ENCODE assay signal across 21 mouse cellular contexts in genomic region chr2:106958916-106959315, GRCm38 (mm10). TPM values are rescaled to one million over a fixed set of nuclear protein-coding genes. Genes with fewer than 3 reads are reported as not detected.
DNase-seq lines count a peak whose midpoint lies in the region; ATAC-seq lines count a peak whose summit lies in the region.
"Had no signal": no experiment of that assay in that cellular context is flagged by ENCODE, and none has a peak within 500 bp of the region (broad histone marks: within the 10 kb centered on the region; RNA-seq: fewer than 3 reads in every experiment).

No protein-coding gene starts in this region.

- no peak overlapping the region for H3K4me2 ChIP-seq in kidney, embryonic 15.5 days
- H3K4me2 ChIP-seq: heart, embryonic 11.5 days; heart, embryonic 15.5 days; hindbrain, embryonic 15.5 days had no signal

- 0 out of 2 replicates have a peak, but pooled peaks cover under 1% of the 10 kb centered on the region for H3K27me3 ChIP-seq in kidney, embryonic 15.5 days
- H3K27me3 ChIP-seq: heart, embryonic 15.5 days had no signal

- H3K4me1 ChIP-seq in kidney, embryonic 15.5 days, result peaks cover 18% of the 10 kb centered on the region
- H3K4me1 ChIP-seq: heart, embryonic 15.5 days had no signal

- intact Hi-C loops in heart, postnatal 36 days (cut with DNase I), result loop anchor here (5.0 to 10.0 kb wide), 2 partner anchors 267 to 304 kb away; partner anchors contain the start of gene Mpped2
- intact Hi-C loops in gastrocnemius, postnatal 14 days (cut with DNase I; ENCODE audit: low total_unique reads), result no loop called here
- intact Hi-C loops in heart, postnatal 14 days (cut with DNase I), result loop anchor here (10.0 kb wide), 2 partner anchors 164 to 264 kb away; partner anchors contain the start of gene Mpped2

- H3K4me3 ChIP-seq in kidney, embryonic 15.5 days (replicated peaks), result no peak overlapping the region
- H3K4me3 ChIP-seq: forebrain, embryonic 10.5 days; heart, adult 2 months; heart, embryonic 15.5 days; hindbrain, embryonic 15.5 days had no signal

- H3K27ac ChIP-seq in kidney, embryonic 15.5 days, result no peak overlapping the region
- H3K27ac ChIP-seq: forebrain, embryonic 10.5 days; heart, adult 2 months; heart, embryonic 15.5 days; hindbrain, embryonic 15.5 days had no signal

- peak; percentile 49 for DNase-seq in heart, adult 11 months
- DNase-seq in heart, postnatal 36 days, result no peak
- DNase-seq in fat pad, adult 2 months (ENCODE audit: extremely low read depth, low read depth, low spot score), result peak; percentile 7
- peak; percentile 56 for DNase-seq in kidney, postnatal 14 days
- no peak for DNase-seq in gastrocnemius, postnatal 14 days
- DNase-seq in heart, postnatal 14 days, result no peak
- DNase-seq: adrenal gland, postnatal 10 days; B cell, adult 2 months; cerebellum, adult 11 months; cerebellum, adult 8-10 months; cerebellum, postnatal 25 days; heart, adult 2 months had no signal

- peaks cover 18% of the 10 kb centered on the region for H3K36me3 ChIP-seq in kidney, embryonic 15.5 days

- 55% methylated on average over 6 of the region's 6 CpGs for WGBS in kidney, embryonic 15.5 days

- H3K9ac ChIP-seq in kidney, embryonic 15.5 days, result no peak overlapping the region
- H3K9ac ChIP-seq: heart, embryonic 15.5 days; hindbrain, embryonic 15.5 days had no signal

- peak; percentile 40; the same call in 1 of the 2 replicates for ATAC-seq in kidney, embryonic 15.5 days (replicated peaks; ENCODE audit: low FRiP score)
- ATAC-seq in monocyte, adult 5-6 weeks (replicated peaks; ENCODE audit: insufficient number of reproducible peaks, low FRiP score, low TSS enrichment, poor library complexity, severe bottlenecking), result no peak
- ATAC-seq: CD4-positive, CD25-positive, alpha-beta regulatory T cell, adult 4 months; forebrain, embryonic 14.5 days had no signal

- H3K9me3 ChIP-seq in kidney, embryonic 15.5 days (replicated peaks), result no peaks in the 10 kb centered on the region
- H3K9me3 ChIP-seq: forebrain, embryonic 10.5 days; G1E; heart, embryonic 15.5 days; hindbrain, embryonic 15.5 days had no signal

RNA-seq across cellular contexts. Expression of gene Arl14ep, which starts 15.3 kb away (rescaled TPM):
- total RNA-seq in heart, postnatal 36 days (2021), result 10 to 100 TPM in 1 of 2 experiments, 1 to 10 TPM in 1; 9.7 to 11.9 TPM
- polyA plus RNA-seq in kidney, embryonic 15.5 days (2015; fragmentation: Nextera tagmentation; extraction: Ambion mirVana), result 49.9 TPM in 2 replicates
- 25.8 to 28.6 TPM (median 27.7 TPM) in 3 replicates for total RNA-seq in monocyte, adult 5-6 weeks (2017)
- 1 to 10 TPM; 7.1 to 8.2 TPM for total RNA-seq in gastrocnemius, postnatal 14 days (2021)
- total RNA-seq in heart, postnatal 14 days (2021), result 10 to 100 TPM; 12.5 to 12.7 TPM

Comparison
In these comparisons a context has a peak if more than half of its experiments do, and no peak if none do; other contexts are left out.
1. DNase-seq: peak in heart, adult 11 months (single experiment), fat pad, adult 2 months (single experiment) and kidney, postnatal 14 days (single experiment); none in heart, postnatal 36 days (0 of 2), gastrocnemius, postnatal 14 days (single experiment) and heart, postnatal 14 days (0 of 2).